Mouse (Mus musculus) cerebellum, adult 11 months (tissue): ENCODE data around the gene Lzts3.

Source experiments
- DNase-seq: peaks from one replicate; pipeline ENCODE4 v3.0.0; 2022

Gene Lzts3

GRCm38 (mm10) chr2:130634739-130635411, 7.7 kb downstream of the Lzts3 start:
- DNase-seq: no peak

GRCm38 (mm10) chr2:130634006-130634738, 8.4 kb downstream of the Lzts3 start:
- peak; percentile 85 for DNase-seq

DNA sequence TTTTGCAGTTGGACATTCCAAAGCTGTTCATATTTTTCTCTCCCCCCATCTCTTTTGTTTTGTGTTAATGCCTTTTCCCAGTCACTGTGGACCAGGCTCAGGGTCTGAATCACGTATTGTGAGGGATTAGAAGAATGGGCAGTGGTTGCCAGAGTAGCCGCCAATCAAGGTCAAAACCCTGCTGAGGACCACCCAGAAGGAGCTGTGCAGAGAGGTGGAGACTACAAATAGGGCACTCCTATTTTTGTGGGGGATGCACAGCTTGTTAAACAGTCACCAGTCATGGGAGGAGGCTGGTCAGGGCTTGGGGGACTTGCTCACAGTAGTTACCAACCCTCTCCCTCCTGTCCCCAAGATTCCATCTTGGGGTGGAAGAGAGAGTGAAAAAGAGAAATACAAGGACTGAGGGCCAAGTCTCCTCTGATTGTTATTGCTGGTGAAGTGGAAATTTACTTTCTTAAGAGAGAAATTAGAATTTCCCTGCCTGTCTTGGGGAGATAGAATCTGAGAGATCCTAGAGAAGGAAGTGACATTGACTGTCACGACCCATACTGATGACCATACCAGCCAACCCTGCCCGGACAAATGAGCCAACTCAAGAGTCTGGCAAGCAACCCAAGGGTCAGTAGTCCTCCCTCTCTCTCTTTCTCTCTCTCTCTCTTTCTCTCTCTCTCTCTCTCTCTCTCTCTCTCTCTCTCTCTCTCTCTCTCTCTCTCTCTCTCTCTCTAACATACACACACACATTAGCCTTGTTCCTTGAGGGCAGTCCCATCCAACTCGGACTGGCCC, 9.5 kb downstream of the Lzts3 start:
- no peak for DNase-seq

DNA sequence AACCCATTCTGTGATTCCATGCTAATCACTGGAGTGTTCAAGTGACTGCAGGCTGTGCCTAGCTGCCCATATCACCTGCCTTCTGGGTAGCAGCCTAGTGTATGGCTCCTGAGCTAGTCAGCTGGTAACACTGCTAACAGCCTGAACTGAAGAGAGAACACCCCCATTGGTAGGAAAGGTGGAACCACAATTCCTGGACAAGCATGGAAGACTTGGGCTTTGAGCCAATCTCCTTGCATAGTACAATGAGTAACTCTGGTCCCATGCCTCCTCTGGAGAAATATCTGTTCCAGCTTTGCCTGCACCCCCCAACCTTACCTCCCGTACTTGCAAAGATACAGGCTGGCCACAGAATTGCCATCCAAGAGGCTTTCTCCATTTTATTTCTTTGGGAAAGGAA, 10.2 kb downstream of the Lzts3 start:
- no peak for DNase-seq

DNA sequence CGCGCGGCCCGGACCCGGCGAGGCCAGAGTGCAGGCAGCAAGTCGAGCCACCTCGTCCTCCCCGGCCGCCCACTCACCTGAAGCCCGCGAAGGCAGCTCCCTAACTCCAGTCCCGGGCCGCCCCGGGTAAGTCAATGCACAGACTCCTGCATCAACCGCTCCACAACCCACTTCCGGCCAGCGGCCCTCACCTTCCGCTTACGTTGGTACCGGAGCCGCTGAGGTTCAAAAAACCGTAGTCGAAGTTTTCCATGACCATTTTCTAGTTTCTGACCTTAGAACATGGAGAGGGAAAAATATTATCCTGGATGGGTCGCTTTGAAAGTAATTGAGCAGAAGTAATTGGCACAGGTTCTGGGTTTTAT, 12.8 kb downstream of the Lzts3 start, which contains the start of the genes Fastkd5 and Ubox5:
Fastkd5 (minus strand) TSS at position 189 of the 365 bp plus-strand sequence.
Ubox5 (minus strand) TSS at position 200 of the 365 bp plus-strand sequence.
- DNase-seq: peak; percentile 85

DNA sequence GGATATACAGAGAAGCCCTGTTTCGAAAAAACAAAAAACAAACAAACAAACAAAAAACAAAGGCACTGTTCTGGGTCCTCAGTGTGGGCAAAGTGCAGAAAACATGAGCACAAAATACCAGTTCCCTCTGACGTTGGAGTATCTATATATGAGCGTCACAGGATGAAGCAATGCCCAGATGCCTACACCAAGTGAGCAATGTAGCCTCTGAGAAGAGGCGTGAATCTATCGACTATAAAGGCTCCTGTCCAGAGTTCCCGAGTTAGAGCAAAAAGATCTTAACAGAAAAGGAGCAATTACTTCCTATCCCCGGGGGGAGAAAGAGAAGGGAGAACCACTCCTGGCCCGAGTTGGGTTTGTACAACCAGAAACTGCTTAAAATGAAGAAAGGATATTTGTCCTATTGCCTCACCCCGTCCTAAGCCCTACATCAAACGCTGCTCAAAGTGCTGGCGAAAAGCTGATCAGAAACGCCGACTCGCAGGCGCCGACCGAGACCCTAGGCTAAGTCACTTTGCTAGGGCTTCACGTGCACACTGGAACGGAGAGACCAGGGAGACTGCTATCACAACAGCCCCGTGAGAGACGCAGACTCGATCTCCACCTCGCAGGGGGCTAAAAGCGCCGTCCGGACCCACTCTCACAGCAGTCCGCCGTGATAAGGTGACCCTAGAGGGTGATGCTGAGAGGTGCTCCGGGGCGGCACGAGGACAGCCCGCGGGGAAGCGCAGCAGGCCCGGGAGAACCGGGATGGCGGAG, 13.3 kb downstream of the Lzts3 start:
- DNase-seq: no peak

GRCm38 (mm10) chr2:130628424-130628823, 14.2 kb downstream of the Lzts3 start:
- no peak for DNase-seq

- no peak for DNase-seq
Observed at GRCm38 (mm10) chr2:130618972-130619371, 23.6 kb downstream of the Lzts3 start.

DNA sequence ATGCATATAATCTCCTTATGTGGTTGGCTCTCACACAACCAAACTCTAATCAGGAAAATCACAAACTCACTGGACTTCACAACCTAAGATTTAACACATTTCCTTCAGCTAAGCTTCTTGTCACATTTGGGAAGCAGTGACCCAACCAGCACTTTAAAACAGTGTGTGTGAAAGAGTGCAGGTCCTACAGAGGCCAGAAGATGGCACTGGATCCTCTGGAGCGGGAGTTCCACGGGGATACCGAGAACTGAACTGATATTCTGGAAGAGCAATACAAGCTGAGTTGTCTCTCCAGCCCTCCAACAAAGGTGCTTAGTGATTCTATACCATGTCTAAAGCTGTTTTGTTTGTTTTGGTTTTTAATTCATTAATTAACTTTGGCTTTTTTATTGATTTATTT, 29.5 kb downstream of the Lzts3 start:
- DNase-seq: peak; percentile 15

- no peak for DNase-seq
Observed at GRCm38 (mm10) chr2:130602195-130602594, 40.4 kb downstream of the Lzts3 start.

DNA sequence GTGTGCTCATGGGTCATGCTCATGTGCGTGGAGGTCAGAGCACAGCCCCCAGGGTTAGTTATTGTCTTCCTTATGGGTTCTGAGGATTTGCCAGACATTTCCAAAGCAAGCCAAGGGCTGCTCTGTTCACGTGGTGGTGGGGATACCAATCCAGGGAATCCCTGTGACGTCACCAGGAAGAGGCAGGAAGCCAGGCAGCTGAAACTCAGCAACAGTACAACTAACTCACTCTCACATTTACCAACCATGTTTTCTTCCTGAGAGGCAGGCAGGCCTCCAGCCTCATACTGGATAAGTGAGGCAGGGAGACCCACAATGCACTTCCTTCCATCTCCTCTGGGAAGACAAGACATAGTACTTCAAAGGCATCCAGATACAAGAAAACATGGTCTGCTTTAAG, 44.2 kb downstream of the Lzts3 start:
- no peak for DNase-seq

DNA sequence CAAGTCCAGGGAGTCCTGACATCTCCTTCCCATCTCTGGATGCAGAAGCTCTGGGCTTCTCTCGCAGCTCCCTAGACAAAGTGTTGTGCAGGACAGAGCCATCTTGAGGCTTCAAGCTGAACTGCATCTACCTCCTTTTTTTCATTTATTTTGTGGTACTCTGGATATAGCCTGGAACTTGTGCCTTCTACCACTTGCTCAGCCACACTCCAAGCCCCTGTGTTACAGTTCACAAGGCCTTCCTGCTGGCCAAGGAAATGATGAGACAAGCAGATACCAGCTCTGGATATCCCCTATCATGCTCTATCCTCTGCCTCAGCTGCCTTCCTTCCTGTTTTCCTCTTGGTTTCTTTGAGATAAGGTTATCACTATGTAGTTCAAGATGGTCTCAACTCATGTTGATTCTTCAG, 45.0 kb downstream of the Lzts3 start:
- no peak for DNase-seq

- DNase-seq: no peak
Observed at GRCm38 (mm10) chr2:130595596-130595995, 47.0 kb downstream of the Lzts3 start.

DNA sequence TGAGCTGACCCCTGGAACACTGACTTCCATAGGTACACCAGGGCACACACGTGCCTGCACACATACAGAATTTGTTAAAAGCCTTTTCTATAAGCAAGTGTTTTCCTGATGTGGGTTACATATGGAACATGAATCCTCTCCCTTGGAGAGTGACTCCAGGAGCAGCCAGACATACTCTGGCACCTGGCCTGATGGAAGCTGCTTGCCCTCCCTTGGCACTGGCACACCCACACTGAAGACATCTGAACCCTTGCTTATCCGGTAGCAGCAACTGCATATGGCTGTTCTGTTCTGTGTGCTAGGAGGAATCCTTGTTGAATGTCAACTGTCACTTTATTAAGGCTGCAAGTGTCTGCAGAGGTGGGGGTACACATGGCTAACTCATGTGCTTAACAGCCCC, 51.6 kb downstream of the Lzts3 start:
- DNase-seq: no peak

- no peak for DNase-seq
Observed at GRCm38 (mm10) chr2:130589761-130590160, 52.8 kb downstream of the Lzts3 start.

- no peak for DNase-seq
Observed at GRCm38 (mm10) chr2:130589157-130589556, 53.4 kb downstream of the Lzts3 start.

GRCm38 (mm10) chr2:130588373-130588772, 54.2 kb downstream of the Lzts3 start:
- no peak for DNase-seq

GRCm38 (mm10) chr2:130586016-130586415, 56.6 kb downstream of the Lzts3 start:
- DNase-seq: no peak

- no peak for DNase-seq
Observed at GRCm38 (mm10) chr2:130583902-130584560, 58.6 kb downstream of the Lzts3 start.
